Mouse (Mus musculus) ES-E14 (cell line): ENCODE data around the gene 2810004N23Rik. TPM values are rescaled to one million over a fixed set of nuclear protein-coding genes. Genes with fewer than 3 reads are reported as not detected.

Source experiments
- DNase-seq: peaks from one replicate; pipeline ENCODE4 v3.0.0-alpha.2; 2013; ENCODE audit warnings: low read depth, low spot score
- H3K27ac ChIP-seq: 2 replicates; pipeline ENCODE4 v1.5.1; 2012; ENCODE audit warnings: low read depth, mild to moderate bottlenecking, low read length, moderate library complexity, mixed read lengths; ENCODE audit not compliant: poor library complexity, insufficient read depth, severe bottlenecking
- H3K36me3 ChIP-seq: 2 replicates; pipeline ENCODE4 v1.6.1; 2012; ENCODE audit warnings: mild to moderate bottlenecking, low read length, moderate library complexity, mixed read lengths; ENCODE audit not compliant: control insufficient read depth, poor library complexity, insufficient read depth, severe bottlenecking
- H3K4me1 ChIP-seq, 2 experiments: fragments of 150-350 bp in 1 of 2; sonication (generic) in 1 of 2; 2 replicates each; pipeline ENCODE4 v1.6.1; 2012; ENCODE audit warnings: low read length in 2 of 2, mild to moderate bottlenecking in 1 of 2, mixed read lengths in 1 of 2; ENCODE audit not compliant: control insufficient read depth in 2 of 2, insufficient read depth in 2 of 2, poor library complexity in 1 of 2
- H3K4me3 ChIP-seq, 2 experiments: fragments of 150-350 bp in 1 of 2; sonication (generic) in 1 of 2; 2 replicates each; pipeline ENCODE4 v1.5.1; 2012; ENCODE audit warnings: low read length in 2 of 2, low read depth in 1 of 2, mild to moderate bottlenecking in 1 of 2, mixed read lengths in 1 of 2; ENCODE audit not compliant: insufficient read depth in 1 of 2, poor library complexity in 1 of 2, severe bottlenecking in 1 of 2
- H3K9ac ChIP-seq: 2 replicates; pipeline ENCODE4 v1.6.1; 2012; ENCODE audit warnings: low read depth, mild to moderate bottlenecking, low read length, mixed read lengths; ENCODE audit not compliant: poor library complexity, insufficient read depth, severe bottlenecking
- H3K9me3 ChIP-seq: fragments of 150-350 bp; sonication (generic); 2 replicates; pipeline ENCODE4 v1.6.1; 2012; ENCODE audit warnings: low read depth, mild to moderate bottlenecking, low read length; ENCODE audit not compliant: control insufficient read depth, insufficient read depth
- CHD2 ChIP-seq: IDR thresholded peaks from 2 replicates; pipeline ENCODE4 v1.6.1; 2014; ENCODE audit warnings: mild to moderate bottlenecking, low read depth, low read length, inconsistent platforms
- HCFC1 ChIP-seq: IDR thresholded peaks from 2 replicates; pipeline ENCODE4 v1.6.1; 2012; ENCODE audit warnings: low read length, inconsistent platforms, borderline replicate concordance; ENCODE audit not compliant: insufficient read depth
- MAFK ChIP-seq: IDR thresholded peaks from 2 replicates; pipeline ENCODE4 v1.6.1; 2014; ENCODE audit warnings: mild to moderate bottlenecking, low read depth, low read length, inconsistent platforms; ENCODE audit not compliant: insufficient read depth
- ZC3H11A ChIP-seq: IDR thresholded peaks from 2 replicates; pipeline ENCODE4 v1.6.1; 2012; ENCODE audit warnings: low read depth, mild to moderate bottlenecking, inconsistent platforms, low read length, borderline replicate concordance
- ZNF384 ChIP-seq: IDR thresholded peaks from 2 replicates; pipeline ENCODE4 v1.6.1; 2012; ENCODE audit warnings: low read depth, low read length, inconsistent platforms
- in situ Hi-C, 2 experiments: fragments of 600-800 bp; cut with MboI; formaldehyde crosslinking; loops; one replicate each; pipeline ENCODE4 v1.15.1; 2025; ENCODE audit warnings: low sequenced_read_pairs in 2 of 2, inconsistent platforms in 1 of 2; ENCODE audit not compliant: unreplicated experiment in 2 of 2
- total RNA-seq: library from RNA; depleted of rRNA; stranded (reverse); fragments of 300-350 nt; gene quantifications from 2 replicates; pipeline ENCODE4 v1.2.3, GENCODE M21; 2012

2810004N23Rik gene
- total RNA-seq, 1 experiment, result 83.6 TPM

GRCm38 (mm10) chr8:124810689-124811394 lies 52.1 kb downstream of the 2810004N23Rik start:
- Histone ChIP-seq H3K9me3 (no peaks in the 10 kb centered on the region), H3K4me3 (no peak overlapping the region), H3K27ac (no peak overlapping the region), H3K4me1 (peaks cover 0 to 2% of the 10 kb centered on the region in 2 experiments; a peak in 1 of 4 replicates), H3K9ac (no peak overlapping the region), H3K36me3 (no peaks in the 10 kb centered on the region)
- TF ChIP-seq ZC3H11A, result no peak
- TF ChIP-seq HCFC1, result no peak
- TF ChIP-seq MAFK, result no peak
- TF ChIP-seq CHD2, result no peak
- TF ChIP-seq ZNF384, result no peak
- DNase-seq, result no peak
- in situ Hi-C loops, result no loop called here

- in situ Hi-C loops, result no loop called here
- TF ChIP-seq ZNF384 (no peak), ZC3H11A (no peak), MAFK (no peak), CHD2 (no peak), HCFC1 (no peak)
- H3K4me3 ChIP-seq, result no peak overlapping the region
- DNase-seq, result no peak
- no peaks in the 10 kb centered on the region for H3K36me3 ChIP-seq
- no peak overlapping the region for H3K9ac ChIP-seq
- peaks cover 0 to 2% of the 10 kb centered on the region in 2 experiments; a peak in 1 of 4 replicates for H3K4me1 ChIP-seq
- no peaks in the 10 kb centered on the region for H3K9me3 ChIP-seq
- H3K27ac ChIP-seq, result no peak overlapping the region
These were observed 52.8 kb downstream of the 2810004N23Rik start for GRCm38 (mm10) chr8:124810056-124810610.

DNA sequence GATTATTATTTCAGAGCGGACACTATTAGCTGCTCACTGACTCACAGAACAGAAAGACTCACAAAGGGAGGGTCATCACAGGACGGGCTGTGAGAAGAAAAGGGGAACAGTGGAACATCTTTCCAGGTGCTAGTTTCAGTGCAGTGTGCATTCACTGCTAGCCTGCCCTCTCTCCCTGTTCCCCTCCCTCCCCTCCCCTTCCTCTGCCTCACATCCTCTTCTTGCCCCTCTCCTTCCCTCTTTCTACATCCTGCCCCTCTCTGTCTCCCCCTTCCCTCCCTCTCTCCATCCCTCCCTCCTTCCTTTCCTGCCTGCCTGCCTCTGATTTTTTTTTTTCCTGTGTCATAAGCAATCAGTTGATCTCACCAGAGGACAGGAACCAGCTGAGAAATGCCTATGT lies 53.5 kb downstream of the 2810004N23Rik start:
- H3K36me3 ChIP-seq, result no peaks in the 10 kb centered on the region
- H3K9me3 ChIP-seq, result no peaks in the 10 kb centered on the region
- no peak overlapping the region for H3K27ac ChIP-seq
- H3K4me1 ChIP-seq, result peaks cover 0 to 2% of the 10 kb centered on the region in 2 experiments; a peak in 1 of 4 replicates
- in situ Hi-C loops, result no loop called here
- H3K9ac ChIP-seq, result no peak overlapping the region
- no peak for TF ChIP-seq HCFC1
- TF ChIP-seq CHD2, result no peak
- TF ChIP-seq ZNF384, result no peak
- no peak for TF ChIP-seq MAFK
- TF ChIP-seq ZC3H11A, result no peak
- H3K4me3 ChIP-seq, result no peak overlapping the region
- no peak for DNase-seq

DNA sequence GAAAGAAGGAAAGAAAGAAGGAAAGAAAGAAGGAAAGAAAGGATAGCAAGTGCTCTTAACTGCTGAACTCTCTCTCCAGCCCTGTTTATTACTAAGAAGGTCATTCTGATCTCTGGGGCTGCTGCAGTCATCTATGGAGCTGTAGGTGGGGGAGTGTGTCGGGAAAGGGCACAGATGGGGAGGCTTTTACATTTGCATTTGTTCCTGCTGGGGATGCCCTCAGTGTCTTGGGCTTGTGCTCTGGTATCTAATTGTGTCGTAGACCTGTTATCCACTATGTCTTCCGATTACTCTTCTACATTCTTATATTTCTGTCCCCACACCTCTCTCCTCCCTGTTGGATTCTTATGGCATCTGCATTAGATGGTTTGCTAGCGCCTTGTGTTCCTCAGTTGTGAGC lies 56.9 kb downstream of the 2810004N23Rik start:
- TF ChIP-seq ZNF384 (no peak), MAFK (no peak), ZC3H11A (no peak), CHD2 (no peak), HCFC1 (no peak)
- no peak overlapping the region for H3K9ac ChIP-seq
- H3K9me3 ChIP-seq, result no peaks in the 10 kb centered on the region
- no peak for DNase-seq
- H3K36me3 ChIP-seq, result no peaks in the 10 kb centered on the region
- H3K4me3 ChIP-seq, result no peak overlapping the region
- peaks cover 0 to 20% of the 10 kb centered on the region in 2 experiments; a peak in 3 of 4 replicates for H3K4me1 ChIP-seq
- in situ Hi-C loops, result no loop called here
- no peak overlapping the region for H3K27ac ChIP-seq
